Mouse (Mus musculus) kidney, postnatal 25 days (tissue): ENCODE data around the gene Dyrk3.
"Not testable (repeated sequence)": the region's sequence is repeated elsewhere in the genome, so short reads cannot be mapped to it uniquely, and the experiment has no call there.

Experiments
- DNase-seq, 2 experiments: peaks; one replicate each; pipeline ENCODE4 v3.0.0; 2021; ENCODE audit warnings: mixed read lengths in 2 of 2

The Dyrk3 gene

GRCm38 (mm10) chr1:131138191-131139016, at the start of gene Dyrk3:
Gene Dyrk3, minus strand, starts transcription at chr1:131138340.
- peak; percentile 91 to 94 for DNase-seq

GRCm38 (mm10) chr1:131187856-131188255, 49.7 kb upstream of the Dyrk3 start:
- no peak for DNase-seq

GRCm38 (mm10) chr1:131186995-131187394, 48.9 kb upstream of the Dyrk3 start:
- DNase-seq = no peak

- no peak for DNase-seq
These were observed 47.8 kb upstream of the Dyrk3 start for GRCm38 (mm10) chr1:131185821-131186506.

- no peak for DNase-seq
These were observed 47.0 kb upstream of the Dyrk3 start for GRCm38 (mm10) chr1:131184956-131185660.

- peak; percentile 16 to 56 for DNase-seq
These were observed 46.3 kb upstream of the Dyrk3 start for GRCm38 (mm10) chr1:131184253-131184955.

- DNase-seq = no peak
These were observed 45.1 kb upstream of the Dyrk3 start for GRCm38 (mm10) chr1:131183201-131183600.

GRCm38 (mm10) chr1:131181642-131182527, 43.7 kb upstream of the Dyrk3 start:
- peak; percentile 82 to 86 for DNase-seq

- DNase-seq = no peak
These were observed 42.2 kb upstream of the Dyrk3 start for GRCm38 (mm10) chr1:131180386-131180785.

- no peak for DNase-seq
These were observed 39.9 kb upstream of the Dyrk3 start for GRCm38 (mm10) chr1:131178083-131178482.

- no peak for DNase-seq
These were observed 39.1 kb upstream of the Dyrk3 start for GRCm38 (mm10) chr1:131177249-131177648.

- no peak for DNase-seq
These were observed 37.7 kb upstream of the Dyrk3 start for GRCm38 (mm10) chr1:131175819-131176218.

GRCm38 (mm10) chr1:131175189-131175588, 37.0 kb upstream of the Dyrk3 start:
- no peak for DNase-seq

- no peak for DNase-seq
These were observed 36.2 kb upstream of the Dyrk3 start for GRCm38 (mm10) chr1:131174299-131174861.

GRCm38 (mm10) chr1:131173809-131174208, 35.7 kb upstream of the Dyrk3 start:
- DNase-seq = peak; percentile 8 to 56

GRCm38 (mm10) chr1:131173001-131173400, 34.9 kb upstream of the Dyrk3 start:
- peak; percentile 52 to 75 for DNase-seq

GRCm38 (mm10) chr1:131167612-131168011, 29.5 kb upstream of the Dyrk3 start:
- DNase-seq = no peak

GRCm38 (mm10) chr1:131164427-131164826, 26.3 kb upstream of the Dyrk3 start:
- DNase-seq = no peak

- DNase-seq = peak; percentile 9 to 57
These were observed 23.0 kb upstream of the Dyrk3 start for GRCm38 (mm10) chr1:131161091-131161490.

- not testable (repeated sequence) for DNase-seq
These were observed 21.6 kb upstream of the Dyrk3 start for GRCm38 (mm10) chr1:131159573-131160327.

- DNase-seq = peak; percentile 38 to 44
These were observed 17.3 kb upstream of the Dyrk3 start for GRCm38 (mm10) chr1:131155456-131155855.
